Mouse (Mus musculus): Measurements from ENCODE around the gene Mrps18a. TPM values are rescaled to one million over a fixed set of nuclear protein-coding genes. Genes with fewer than 3 reads are reported as not detected.
A peak's percentile ranks its signal among the peaks of the same experiment; 100 is the strongest.

Gene Mrps18a
- 7.7 and 9.7 TPM in 2 replicates for polyA plus RNA-seq (2012)

GRCm38 (mm10) chr17:46110402-46111289, at the start of gene Mrps18a:
Mrps18a (plus strand) TSS chr17:46110986.
- Histone ChIP-seq H3K4me3 (replicated peaks) (peak within 1 kb of the TSS; percentile 77), H3K27me3 (ENCODE audit: control insufficient read depth) (peaks cover 14% of the 10 kb centered on the region), H3K9me3 (ENCODE audit: control insufficient read depth, low read length) (no peaks in the 10 kb centered on the region), H3K36me3 (ENCODE audit: control insufficient read depth) (peaks cover 15% of the 10 kb centered on the region), H3K4me1 (ENCODE audit: control insufficient read depth) (peaks cover 37% of the 10 kb centered on the region)
- TF ChIP-seq GATA1 (IDR thresholded peaks at IDR 0.05; ENCODE audit: low read length) (no peak), TAL1 (IDR thresholded peaks at IDR 0.05; ENCODE audit: low read length) (no peak)

- H3K27me3 ChIP-seq (ENCODE audit: control insufficient read depth), result no peaks in the 10 kb centered on the region; the same call in 1 of the 2 replicates
- H3K36me3 ChIP-seq (ENCODE audit: control insufficient read depth), result no peaks in the 10 kb centered on the region
- H3K9me3 ChIP-seq (ENCODE audit: control insufficient read depth, low read length), result no peaks in the 10 kb centered on the region
- no peak overlapping the region for H3K4me3 ChIP-seq (replicated peaks)
- no peak for TF ChIP-seq GATA1 (IDR thresholded peaks at IDR 0.05; ENCODE audit: low read length)
- no peak for TF ChIP-seq TAL1 (IDR thresholded peaks at IDR 0.05; ENCODE audit: low read length)
- H3K4me1 ChIP-seq (ENCODE audit: control insufficient read depth), result no peaks in the 10 kb centered on the region
These were observed 47.4 kb upstream of the Mrps18a start for GRCm38 (mm10) chr17:46063283-46063973.

- H3K36me3 ChIP-seq (ENCODE audit: control insufficient read depth), result no peaks in the 10 kb centered on the region
- TF ChIP-seq TAL1 (IDR thresholded peaks at IDR 0.05; ENCODE audit: low read length) (no peak), GATA1 (IDR thresholded peaks at IDR 0.05; ENCODE audit: low read length) (no peak)
- H3K4me3 ChIP-seq (replicated peaks), result no peak overlapping the region
- H3K9me3 ChIP-seq (ENCODE audit: control insufficient read depth, low read length), result no peaks in the 10 kb centered on the region
- H3K27me3 ChIP-seq (ENCODE audit: control insufficient read depth), result no peaks in the 10 kb centered on the region; the same call in 1 of the 2 replicates
- no peaks in the 10 kb centered on the region for H3K4me1 ChIP-seq (ENCODE audit: control insufficient read depth)
These were observed 46.8 kb upstream of the Mrps18a start for GRCm38 (mm10) chr17:46063974-46064312.

- Histone ChIP-seq H3K36me3 (ENCODE audit: control insufficient read depth) (no peaks in the 10 kb centered on the region), H3K27me3 (ENCODE audit: control insufficient read depth) (0 out of 2 replicates have a peak, but pooled peaks cover 3% of the 10 kb centered on the region), H3K4me3 (replicated peaks) (no peak overlapping the region), H3K9me3 (ENCODE audit: control insufficient read depth, low read length) (no peaks in the 10 kb centered on the region), H3K4me1 (ENCODE audit: control insufficient read depth) (peaks cover 4% of the 10 kb centered on the region)
- TF ChIP-seq TAL1 (IDR thresholded peaks at IDR 0.05; ENCODE audit: low read length), result no peak
- TF ChIP-seq GATA1 (IDR thresholded peaks at IDR 0.05; ENCODE audit: low read length), result no peak
These were observed 40.7 kb upstream of the Mrps18a start for GRCm38 (mm10) chr17:46070046-46070445.

- Histone ChIP-seq H3K4me1 (ENCODE audit: control insufficient read depth) (peaks cover 4% of the 10 kb centered on the region), H3K4me3 (replicated peaks) (no peak overlapping the region)
- TF ChIP-seq TAL1 (IDR thresholded peaks at IDR 0.05; ENCODE audit: low read length), result no peak
- TF ChIP-seq GATA1 (IDR thresholded peaks at IDR 0.05; ENCODE audit: low read length), result no peak
These were observed 39.3 kb upstream of the Mrps18a start for GRCm38 (mm10) chr17:46071531-46071930.

GRCm38 (mm10) chr17:46073730-46074301, 37.0 kb upstream of the Mrps18a start:
- peaks cover 4% of the 10 kb centered on the region for H3K4me1 ChIP-seq (ENCODE audit: control insufficient read depth)

More at GRCm38 (mm10) chr17:46071531-46071930, 39.3 kb upstream of the Mrps18a start:
- H3K27me3 ChIP-seq (ENCODE audit: control insufficient read depth), result 0 out of 2 replicates have a peak, but pooled peaks cover 3% of the 10 kb centered on the region
- no peaks in the 10 kb centered on the region for H3K36me3 ChIP-seq (ENCODE audit: control insufficient read depth)
- H3K9me3 ChIP-seq (ENCODE audit: control insufficient read depth, low read length), result no peaks in the 10 kb centered on the region

GRCm38 (mm10) chr17:46074398-46075115, 36.2 kb upstream of the Mrps18a start:
- Histone ChIP-seq H3K4me1 (ENCODE audit: control insufficient read depth) (peaks cover 4% of the 10 kb centered on the region), H3K9me3 (ENCODE audit: control insufficient read depth, low read length) (peaks cover 4% of the 10 kb centered on the region), H3K4me3 (replicated peaks) (no peak overlapping the region)

More at GRCm38 (mm10) chr17:46073730-46074301, 37.0 kb upstream of the Mrps18a start:
- H3K9me3 ChIP-seq (ENCODE audit: control insufficient read depth, low read length), result peaks cover under 1% of the 10 kb centered on the region
- no peak for TF ChIP-seq GATA1 (IDR thresholded peaks at IDR 0.05; ENCODE audit: low read length)
- no peak for TF ChIP-seq TAL1 (IDR thresholded peaks at IDR 0.05; ENCODE audit: low read length)
- H3K36me3 ChIP-seq (ENCODE audit: control insufficient read depth), result no peaks in the 10 kb centered on the region
- peak overlapping the region; percentile 13 for H3K4me3 ChIP-seq (replicated peaks)
- H3K27me3 ChIP-seq (ENCODE audit: control insufficient read depth), result 0 out of 2 replicates have a peak, but pooled peaks cover 3% of the 10 kb centered on the region

GRCm38 (mm10) chr17:46075116-46075485, 35.7 kb upstream of the Mrps18a start:
- Histone ChIP-seq H3K4me1 (ENCODE audit: control insufficient read depth) (peaks cover 4% of the 10 kb centered on the region), H3K9me3 (ENCODE audit: control insufficient read depth, low read length) (peaks cover 4% of the 10 kb centered on the region), H3K27me3 (ENCODE audit: control insufficient read depth) (0 out of 2 replicates have a peak, but pooled peaks cover 3% of the 10 kb centered on the region), H3K36me3 (ENCODE audit: control insufficient read depth) (no peaks in the 10 kb centered on the region), H3K4me3 (replicated peaks) (no peak overlapping the region)
- TF ChIP-seq GATA1 (IDR thresholded peaks at IDR 0.05; ENCODE audit: low read length) (no peak), TAL1 (IDR thresholded peaks at IDR 0.05; ENCODE audit: low read length) (no peak)

More at GRCm38 (mm10) chr17:46074398-46075115, 36.2 kb upstream of the Mrps18a start:
- Histone ChIP-seq H3K27me3 (ENCODE audit: control insufficient read depth) (0 out of 2 replicates have a peak, but pooled peaks cover 3% of the 10 kb centered on the region), H3K36me3 (ENCODE audit: control insufficient read depth) (no peaks in the 10 kb centered on the region)
- TF ChIP-seq GATA1 (IDR thresholded peaks at IDR 0.05; ENCODE audit: low read length) (no peak), TAL1 (IDR thresholded peaks at IDR 0.05; ENCODE audit: low read length) (no peak)
